Comparison of ENCODE assay signal across 10 mouse cellular contexts in the genomic region with DNA sequence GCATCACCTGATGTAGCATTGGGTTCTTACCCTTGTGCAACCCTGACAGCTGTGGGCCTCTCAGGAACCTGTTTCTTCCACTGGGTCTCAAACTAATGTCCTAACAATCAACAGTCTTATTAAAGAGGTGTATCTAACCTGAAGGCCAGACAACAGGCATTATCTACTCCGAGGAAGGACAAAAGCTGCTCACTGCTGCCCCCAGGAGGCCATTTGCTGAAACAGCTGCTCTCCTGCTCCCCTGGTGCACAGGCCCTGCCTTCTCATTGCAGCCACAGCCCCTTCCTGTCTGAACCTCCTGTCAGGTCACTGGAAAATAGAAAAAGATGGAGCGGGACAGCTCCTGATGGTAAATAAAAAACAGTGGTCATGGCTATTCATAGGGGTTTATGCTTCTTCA. TPM values are rescaled to one million over a fixed set of nuclear protein-coding genes. Genes with fewer than 3 reads are reported as not detected.
DNase-seq lines count a peak whose midpoint lies in the region; ATAC-seq and TF ChIP-seq lines count a peak whose summit lies in the region.
"Had no signal": no experiment of that assay in that cellular context is flagged by ENCODE, and none has a peak within 500 bp of the region (broad histone marks: within the 10 kb centered on the region; RNA-seq: fewer than 3 reads in every experiment).

No protein-coding gene starts in this region.

- WGBS in limb, embryonic 10.5 days: 64% methylated on average over 2 of the region's 2 CpGs

- H3K4me1 ChIP-seq in G1E (ENCODE audit: insufficient read depth, low read depth, low read length): no peaks in the 10 kb centered on the region
- H3K4me1 ChIP-seq in limb, embryonic 10.5 days: no peaks in the 10 kb centered on the region
- H3K4me1 ChIP-seq: heart, embryonic 13.5 days had no signal

- peaks cover 3% of the 10 kb centered on the region; the same call in 1 of the 2 replicates for H3K27me3 ChIP-seq in G1E (ENCODE audit: insufficient read depth, low read length)
- H3K27me3 ChIP-seq in limb, embryonic 10.5 days (ENCODE audit: low read depth, poor library complexity, severe bottlenecking): no peaks in the 10 kb centered on the region
- H3K27me3 ChIP-seq: heart, embryonic 13.5 days had no signal

- H3K4me3 ChIP-seq in G1E (ENCODE audit: low read depth, low read length): no peak overlapping the region
- no peak overlapping the region for H3K4me3 ChIP-seq in limb, embryonic 10.5 days
- H3K4me3 ChIP-seq: heart, embryonic 13.5 days had no signal

- ATAC-seq in G1E (ENCODE audit: extremely low read depth, insufficient number of reproducible peaks, low FRiP score, poor library complexity, severe bottlenecking): no peak

- TF ChIP-seq CTCF in G1E (IDR thresholded peaks at IDR 0.05; ENCODE audit: low read depth, low read length): peak; percentile 57

- H3K9me3 ChIP-seq in G1E (replicated peaks): no peaks in the 10 kb centered on the region
- H3K9me3 ChIP-seq in limb, embryonic 10.5 days (replicated peaks): no peaks in the 10 kb centered on the region
- H3K9me3 ChIP-seq: heart, embryonic 13.5 days had no signal

- no peaks in the 10 kb centered on the region for H3K36me3 ChIP-seq in G1E (replicated peaks)
- no peaks in the 10 kb centered on the region for H3K36me3 ChIP-seq in limb, embryonic 10.5 days
- H3K36me3 ChIP-seq: heart, embryonic 13.5 days had no signal

- H3K27ac ChIP-seq in limb, embryonic 10.5 days: no peak overlapping the region
- H3K27ac ChIP-seq: heart, embryonic 13.5 days; macrophage had no signal

- peak; percentile 20 to 41 for DNase-seq in left cerebral cortex, adult 18-20 months (ENCODE audit: low spot score in 2 of 2)
- DNase-seq in left cerebral cortex, adult 11 months (ENCODE audit: low spot score): no peak
- no peak for DNase-seq in G1E (ENCODE audit: low spot score)
- DNase-seq in adrenal gland, postnatal 14 days: peak; percentile 66
- peak; percentile 28 for DNase-seq in embryo, embryonic 10 days (ENCODE audit: low spot score)
- peak; percentile 45 for DNase-seq in limb, embryonic 10.5 days (ENCODE audit: low spot score)
- DNase-seq in testis, postnatal 10 days (ENCODE audit: low spot score): peak; percentile 62
- no peak for DNase-seq in T-cell, adult 2 months (ENCODE audit: low spot score)

RNA-seq across cellular contexts. Expression of gene Bpifa2, which starts 30.9 kb away (rescaled TPM):
- not detected for total RNA-seq in left cerebral cortex, adult 18-20 months (2021)
- total RNA-seq in G1E (2014; fragmentation: Nextera tagmentation) (not detected in 2 replicates), G1E (2017) (0.49 TPM in 1 of 2 replicates, not detected in the other)
- not detected in 2 replicates for polyA plus RNA-seq in G1E (2012)
- 0.41 and 0.70 TPM in 2 replicates for total RNA-seq in adrenal gland, postnatal 14 days (2021)
- not detected in 2 replicates for polyA plus RNA-seq in limb, embryonic 10.5 days (2016; fragmentation: Nextera tagmentation; extraction: Ambion mirVana)
- polyA plus RNA-seq: heart, embryonic 13.5 days; macrophage had no signal

Comparison
In these comparisons a context has a peak if more than half of its experiments do, and no peak if none do; other contexts are left out.
1. DNase-seq: peak in left cerebral cortex, adult 18-20 months (2 of 2), adrenal gland, postnatal 14 days (single experiment), embryo, embryonic 10 days (single experiment), limb, embryonic 10.5 days (single experiment) and testis, postnatal 10 days (single experiment); none in left cerebral cortex, adult 11 months (single experiment), G1E (single experiment) and T-cell, adult 2 months (single experiment).